Mouse (Mus musculus): ENCODE data around the gene Uxs1. TPM values are rescaled to one million over a fixed set of nuclear protein-coding genes. Genes with fewer than 3 reads are reported as not detected.
A peak's percentile ranks its signal among the peaks of the same experiment; 100 is the strongest.

Uxs1 gene
- polyA plus RNA-seq, 1 experiment from 2014 or later: 20.1 TPM

GRCm38 (mm10) chr1:43764481-43764880 is 63.1 kb downstream of the Uxs1 start:
- no peak overlapping the region for H3K27ac ChIP-seq
- WGBS: 91% methylated on average over 2 of the region's 2 CpGs
- no peak overlapping the region for H3K4me2 ChIP-seq
- no peak overlapping the region for H3K4me3 ChIP-seq
- H3K9ac ChIP-seq: no peak overlapping the region
- H3K36me3 ChIP-seq: peaks cover 46% of the 10 kb centered on the region
- H3K27me3 ChIP-seq: no peaks in the 10 kb centered on the region
- H3K4me1 ChIP-seq (replicated peaks): no peaks in the 10 kb centered on the region
- no peaks in the 10 kb centered on the region for H3K9me3 ChIP-seq
- no peak for ATAC-seq (ENCODE audit: low FRiP score)

GRCm38 (mm10) chr1:43760085-43760484 is 67.5 kb downstream of the Uxs1 start:
- Histone ChIP-seq H3K27ac (no peak overlapping the region), H3K36me3 (peaks cover 52% of the 10 kb centered on the region), H3K4me1 (replicated peaks) (no peaks in the 10 kb centered on the region), H3K27me3 (no peaks in the 10 kb centered on the region), H3K9ac (no peak overlapping the region), H3K4me3 (no peak overlapping the region), H3K9me3 (no peaks in the 10 kb centered on the region), H3K4me2 (no peak overlapping the region)
- no peak for ATAC-seq (ENCODE audit: low FRiP score)

DNA sequence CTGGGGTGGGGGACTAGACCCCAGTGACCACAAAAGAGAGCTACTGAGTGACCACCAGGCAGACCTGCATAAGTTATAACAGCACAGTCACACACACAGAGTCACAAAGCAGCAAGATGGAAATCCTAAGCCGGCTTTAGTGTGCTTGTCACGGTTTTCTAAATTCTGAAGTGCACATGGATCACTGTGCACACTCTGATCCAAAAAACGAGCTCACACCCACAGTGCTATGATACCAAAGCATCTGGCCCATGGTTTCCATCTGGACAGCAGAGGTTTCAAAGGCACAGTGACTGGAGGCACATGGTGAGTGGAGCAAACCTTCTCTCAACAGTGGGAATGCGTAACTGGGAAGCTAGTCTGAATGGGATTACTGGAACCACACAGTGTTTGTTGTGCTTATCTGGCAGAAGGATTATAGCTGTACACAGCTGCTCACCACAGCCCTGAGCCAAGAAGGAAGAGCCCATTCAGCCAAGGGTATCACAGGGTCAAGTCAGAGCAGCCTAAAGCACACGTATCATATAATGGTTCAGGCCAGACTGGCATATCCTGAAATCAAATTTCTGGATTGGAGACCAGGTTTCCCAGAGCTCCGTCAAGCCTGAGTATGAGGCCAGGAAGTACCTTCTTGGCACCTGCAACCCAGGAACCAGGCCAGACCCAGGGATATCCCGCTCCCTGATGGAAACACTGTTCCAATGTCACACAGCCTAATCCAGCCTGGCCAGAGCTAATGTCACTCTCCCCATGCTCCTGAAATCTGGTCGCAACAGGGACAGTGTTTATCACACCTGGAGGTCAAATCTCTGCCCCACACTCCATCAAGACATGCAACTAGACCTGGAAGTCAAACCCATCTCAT is 72.9 kb downstream of the Uxs1 start:
- 91% methylated on average over 8 of the region's 8 CpGs for WGBS
- ATAC-seq (ENCODE audit: low FRiP score): peak; percentile 47; the same call in 1 of the 2 replicates
- H3K4me2 ChIP-seq: no peak overlapping the region
- H3K9me3 ChIP-seq: no peaks in the 10 kb centered on the region
- no peak overlapping the region for H3K9ac ChIP-seq
- H3K36me3 ChIP-seq: peaks cover 57% of the 10 kb centered on the region
- no peaks in the 10 kb centered on the region for H3K4me1 ChIP-seq (replicated peaks)
- H3K27ac ChIP-seq: no peak overlapping the region
- no peaks in the 10 kb centered on the region for H3K27me3 ChIP-seq
- H3K4me3 ChIP-seq: no peak overlapping the region

DNA sequence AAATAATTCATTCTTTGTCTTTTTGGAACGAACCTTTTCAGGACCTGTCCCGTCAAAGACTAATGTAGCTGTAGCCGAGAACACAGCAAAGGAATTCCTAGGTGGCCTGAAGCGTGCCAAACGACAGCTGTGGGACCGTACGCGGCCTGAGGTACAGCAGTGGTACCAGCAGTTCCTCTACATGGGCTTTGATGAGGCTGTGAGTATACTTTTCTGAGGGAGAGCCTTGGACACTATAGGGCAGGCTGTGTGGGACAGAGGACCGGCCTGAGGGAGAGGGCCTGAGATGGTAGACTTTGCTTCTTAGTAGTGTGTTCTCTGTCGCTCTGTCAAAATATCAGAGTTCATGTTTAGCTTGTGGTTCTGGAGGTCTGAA is 89.1 kb downstream of the Uxs1 start:
- 0 out of 2 replicates have a peak, but pooled peaks have one; percentile 32 for ATAC-seq (ENCODE audit: low FRiP score)
- Histone ChIP-seq H3K4me3 (no peak overlapping the region), H3K9me3 (0 out of 2 replicates have a peak, but pooled peaks cover 4% of the 10 kb centered on the region), H3K4me1 (replicated peaks) (no peaks in the 10 kb centered on the region), H3K27me3 (no peaks in the 10 kb centered on the region), H3K27ac (no peak overlapping the region), H3K4me2 (no peak overlapping the region), H3K9ac (no peak overlapping the region), H3K36me3 (no peaks in the 10 kb centered on the region)
- whole genome bisulfite sequencing: 87% methylated on average over 10 of the region's 10 CpGs

- Histone ChIP-seq H3K4me3 (no peak overlapping the region), H3K4me1 (replicated peaks) (no peaks in the 10 kb centered on the region), H3K27me3 (no peaks in the 10 kb centered on the region), H3K27ac (no peak overlapping the region), H3K36me3 (no peaks in the 10 kb centered on the region), H3K9me3 (0 out of 2 replicates have a peak, but pooled peaks cover 4% of the 10 kb centered on the region), H3K4me2 (no peak overlapping the region), H3K9ac (no peak overlapping the region)
- ATAC-seq (ENCODE audit: low FRiP score): peak; percentile 71; the same call in 1 of the 2 replicates
- 74% methylated on average over 7 of the region's 7 CpGs for WGBS
Measured at GRCm38 (mm10) chr1:43737812-43738518, 89.6 kb downstream of the Uxs1 start.

DNA sequence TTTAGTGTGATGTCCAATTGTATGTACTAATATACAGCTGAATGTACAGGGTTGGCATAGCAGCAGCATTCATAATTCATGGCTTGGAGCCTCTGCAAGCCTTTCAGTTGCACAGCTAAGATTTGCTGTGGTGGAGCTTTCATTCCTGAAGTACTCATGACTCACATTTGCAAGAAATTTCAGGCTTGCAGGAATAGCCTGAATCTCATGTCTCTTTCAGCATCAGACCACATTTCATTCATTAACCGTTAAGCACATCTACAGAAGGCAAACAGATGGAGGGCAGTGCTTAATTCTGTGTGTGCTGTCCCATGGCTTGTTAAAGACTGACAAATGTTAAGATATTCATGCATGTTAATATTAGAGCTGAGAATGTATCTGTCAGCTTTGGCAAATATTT is 94.9 kb downstream of the Uxs1 start:
- H3K9me3 ChIP-seq: 0 out of 2 replicates have a peak, but pooled peaks cover 4% of the 10 kb centered on the region
- no peak overlapping the region for H3K27ac ChIP-seq
- H3K4me2 ChIP-seq: no peak overlapping the region
- H3K36me3 ChIP-seq: no peaks in the 10 kb centered on the region
- H3K4me3 ChIP-seq: no peak overlapping the region
- no peak overlapping the region for H3K9ac ChIP-seq
- H3K27me3 ChIP-seq: no peaks in the 10 kb centered on the region
- 73% methylated on average over 1 of the region's 1 CpGs for WGBS
- 0 out of 2 replicates have a peak, but pooled peaks cover 9% of the 10 kb centered on the region for H3K4me1 ChIP-seq (replicated peaks)
- no peak for ATAC-seq (ENCODE audit: low FRiP score)

- Histone ChIP-seq H3K9me3 (0 out of 2 replicates have a peak, but pooled peaks cover 4% of the 10 kb centered on the region), H3K4me2 (no peak overlapping the region), H3K27me3 (no peaks in the 10 kb centered on the region), H3K27ac (no peak overlapping the region), H3K4me3 (no peak overlapping the region), H3K4me1 (replicated peaks) (0 out of 2 replicates have a peak, but pooled peaks cover 9% of the 10 kb centered on the region), H3K36me3 (no peaks in the 10 kb centered on the region), H3K9ac (no peak overlapping the region)
- ATAC-seq (ENCODE audit: low FRiP score): no peak
- 92% methylated on average over 4 of the region's 4 CpGs for WGBS
Measured at GRCm38 (mm10) chr1:43732100-43732499, 95.5 kb downstream of the Uxs1 start.

- Histone ChIP-seq H3K36me3 (no peaks in the 10 kb centered on the region), H3K4me3 (no peak within 1 kb of the TSS), H3K27ac (no peak within 1 kb of the TSS), H3K4me2 (no peak within 1 kb of the TSS), H3K9me3 (0 out of 2 replicates have a peak, but pooled peaks cover 4% of the 10 kb centered on the region), H3K27me3 (no peaks in the 10 kb centered on the region), H3K4me1 (replicated peaks) (0 out of 2 replicates have a peak, but pooled peaks cover 9% of the 10 kb centered on the region), H3K9ac (no peak within 1 kb of the TSS)
- ATAC-seq (ENCODE audit: low FRiP score): peak; percentile 94
- 68% methylated on average over 16 of the region's 16 CpGs for WGBS
Measured at GRCm38 (mm10) chr1:43730491-43730924, 97.1 kb downstream of the Uxs1 start, which contains the start of gene 1500015O10Rik. Gene 1500015O10Rik (plus strand): TSS chr1:43730602.

GRCm38 (mm10) chr1:43722459-43722858 is 105.1 kb downstream of the Uxs1 start:
- 71% methylated on average over 1 of the region's 1 CpGs for WGBS
- Histone ChIP-seq H3K9ac (no peak overlapping the region), H3K4me3 (no peak overlapping the region), H3K27ac (no peak overlapping the region), H3K4me2 (no peak overlapping the region), H3K4me1 (replicated peaks) (no peaks in the 10 kb centered on the region), H3K36me3 (no peaks in the 10 kb centered on the region), H3K27me3 (no peaks in the 10 kb centered on the region), H3K9me3 (peaks cover 4% of the 10 kb centered on the region; the same call in 1 of the 2 replicates)
- no peak for ATAC-seq (ENCODE audit: low FRiP score)

GRCm38 (mm10) chr1:43718793-43719192 is 108.8 kb downstream of the Uxs1 start:
- Histone ChIP-seq H3K9ac (no peak overlapping the region), H3K4me1 (replicated peaks) (no peaks in the 10 kb centered on the region), H3K27ac (no peak overlapping the region), H3K9me3 (no peaks in the 10 kb centered on the region), H3K27me3 (no peaks in the 10 kb centered on the region), H3K4me2 (no peak overlapping the region), H3K36me3 (no peaks in the 10 kb centered on the region), H3K4me3 (no peak overlapping the region)
- ATAC-seq (ENCODE audit: low FRiP score): no peak
- 84% methylated on average over 2 of the region's 2 CpGs for WGBS

- no peak overlapping the region for H3K27ac ChIP-seq
- no peak for ATAC-seq (ENCODE audit: low FRiP score)
- H3K4me3 ChIP-seq: no peak overlapping the region
- H3K9ac ChIP-seq: no peak overlapping the region
- no peaks in the 10 kb centered on the region for H3K27me3 ChIP-seq
- H3K4me1 ChIP-seq (replicated peaks): no peaks in the 10 kb centered on the region
- H3K9me3 ChIP-seq: no peaks in the 10 kb centered on the region
- H3K4me2 ChIP-seq: no peak overlapping the region
- no peaks in the 10 kb centered on the region for H3K36me3 ChIP-seq
- 77% methylated on average over 7 of the region's 7 CpGs for WGBS
Measured at GRCm38 (mm10) chr1:43717967-43718366, 109.6 kb downstream of the Uxs1 start.

- ATAC-seq (ENCODE audit: low FRiP score): no peak
- H3K27me3 ChIP-seq: no peaks in the 10 kb centered on the region
- H3K9ac ChIP-seq: no peak overlapping the region
- no peak overlapping the region for H3K27ac ChIP-seq
- 88% methylated on average over 2 of the region's 2 CpGs for WGBS
- H3K4me2 ChIP-seq: no peak overlapping the region
- no peaks in the 10 kb centered on the region for H3K9me3 ChIP-seq
- H3K4me3 ChIP-seq: no peak overlapping the region
- H3K36me3 ChIP-seq: no peaks in the 10 kb centered on the region
- no peaks in the 10 kb centered on the region for H3K4me1 ChIP-seq (replicated peaks)
Measured at GRCm38 (mm10) chr1:43714841-43715240, 112.8 kb downstream of the Uxs1 start.

Data from hindbrain, embryonic 13.5 days (tissue).